Mouse (Mus musculus) heart, postnatal 0 days (tissue): ENCODE measurements around the gene Tmem198. TPM values are rescaled to one million over a fixed set of nuclear protein-coding genes. Genes with fewer than 3 reads are reported as not detected.

Source experiments
- ATAC-seq: fragments of 200-750 bp; cut with Nextera tagmentation; 2 replicates; pipeline ENCODE4 v1.8.0; 2017; ENCODE audit warnings: low read depth, moderate number of reproducible peaks, moderate library complexity; ENCODE audit not compliant: insufficient read depth
- DNase-seq: peaks from one replicate; pipeline ENCODE4 v3.0.0-alpha.2; 2016; ENCODE audit warnings: low spot score
- H3K27ac ChIP-seq: fragments of 300-500 bp; sonication (generic); 2 replicates; pipeline ENCODE4 v1.5.1; 2014; ENCODE audit warnings: low read depth, mild to moderate bottlenecking
- H3K27me3 ChIP-seq: fragments of 300-500 bp; sonication (generic); 2 replicates; pipeline ENCODE4 v1.6.1; 2014; ENCODE audit warnings: low read length, mixed read lengths; ENCODE audit not compliant: control insufficient read depth, insufficient read depth
- H3K36me3 ChIP-seq: fragments of 300-500 bp; sonication (generic); replicated peaks from 2 replicates; pipeline ENCODE4 v1.6.1; 2014; ENCODE audit warnings: low read length, mixed read lengths; ENCODE audit not compliant: control insufficient read depth, insufficient read depth
- H3K4me1 ChIP-seq: fragments of 300-500 bp; sonication (generic); 2 replicates; pipeline ENCODE4 v1.6.1; 2014; ENCODE audit warnings: antibody characterized with exemption; ENCODE audit not compliant: control insufficient read depth, insufficient read depth
- H3K4me2 ChIP-seq: fragments of 300-500 bp; sonication (generic); 2 replicates; pipeline ENCODE4 v1.6.1; 2014; ENCODE audit warnings: low read depth, mild to moderate bottlenecking, low read length, moderate library complexity
- H3K4me3 ChIP-seq: fragments of 300-500 bp; sonication (generic); 2 replicates; pipeline ENCODE4 v1.5.1; 2014; ENCODE audit warnings: low read depth, low read length
- H3K9ac ChIP-seq: fragments of 300-500 bp; sonication (generic); replicated peaks from 2 replicates; pipeline ENCODE4 v1.6.1; 2014; ENCODE audit warnings: low read depth, low read length, mixed read lengths
- H3K9me3 ChIP-seq: fragments of 300-500 bp; sonication (generic); replicated peaks from 2 replicates; pipeline ENCODE4 v1.6.1; 2016; ENCODE audit warnings: low read length; ENCODE audit not compliant: control insufficient read depth
- CTCF ChIP-seq: IDR thresholded peaks from 2 replicates; pipeline ENCODE4 v1.5.1; 2016; ENCODE audit warnings: antibody characterized with exemption, control low read depth, low read depth
- EP300 ChIP-seq: IDR thresholded peaks from 2 replicates; pipeline ENCODE4 v1.6.1; 2016; ENCODE audit warnings: antibody characterized with exemption, low read depth
- whole genome bisulfite sequencing: fragments of 180-500 bp; shearing (Covaris S2); extraction: QIAGEN DNeasy Blood & Tissue Kit; methylation state at CpG from one replicate; pipeline ENCODE4 v1.1.7; 2014; 5-methylcytosine and 5-hydroxymethylcytosine counted together
- polyA plus RNA-seq: library from polyadenylated mRNA; unstranded; fragments of >200 nt; fragmentation: Nextera tagmentation; extraction: Ambion mirVana; gene quantifications from 2 replicates; pipeline ENCODE4 v1.2.1, GENCODE M21; 2015
- total RNA-seq: library from RNA; depleted of rRNA; stranded (reverse); fragments of >200 nt; gene quantifications from 2 replicates; pipeline ENCODE4 v1.2.3, GENCODE M21; 2014; ENCODE audit warnings: low replicate concordance; rRNA removed

The Tmem198 gene
- total and polyA plus RNA-seq, 2 experiments from 2014 or later, result 0.61 TPM; not detected in 1

DNA sequence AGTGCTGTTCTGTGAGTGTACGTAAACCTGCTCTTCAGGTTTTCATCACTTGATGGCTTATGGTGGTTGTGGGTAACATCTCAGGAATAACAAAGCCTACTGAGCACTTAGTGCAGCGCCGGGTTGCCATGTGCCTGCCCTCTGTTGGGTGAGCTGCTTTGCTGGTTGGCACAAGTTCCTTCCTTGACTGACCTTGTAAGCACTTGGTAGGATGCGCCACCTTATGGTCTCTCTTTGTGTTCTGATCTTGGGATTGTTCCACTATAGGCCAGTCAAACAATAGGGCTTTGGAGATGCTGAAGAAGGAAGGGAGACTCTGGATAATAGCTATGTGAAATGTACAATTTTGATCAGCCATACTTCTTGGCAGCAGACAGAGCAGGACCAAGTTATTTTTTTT is 51.2 kb downstream of the Tmem198 start:
- DNase-seq (peak; percentile 45), ATAC-seq (peak; percentile 52)
- no peaks in the 10 kb centered on the region for H3K27me3 ChIP-seq
- no peak overlapping the region for H3K4me3 ChIP-seq
- H3K9me3 ChIP-seq, result no peaks in the 10 kb centered on the region
- TF ChIP-seq CTCF, result peak; percentile 61
- TF ChIP-seq EP300, result no peak
- no peaks in the 10 kb centered on the region for H3K4me1 ChIP-seq
- 48% methylated on average over 4 of the region's 4 CpGs for WGBS
- no peak overlapping the region for H3K27ac ChIP-seq
- H3K36me3 ChIP-seq, result peaks cover 83% of the 10 kb centered on the region
- no peak overlapping the region for H3K9ac ChIP-seq
- no peak overlapping the region for H3K4me2 ChIP-seq

DNA sequence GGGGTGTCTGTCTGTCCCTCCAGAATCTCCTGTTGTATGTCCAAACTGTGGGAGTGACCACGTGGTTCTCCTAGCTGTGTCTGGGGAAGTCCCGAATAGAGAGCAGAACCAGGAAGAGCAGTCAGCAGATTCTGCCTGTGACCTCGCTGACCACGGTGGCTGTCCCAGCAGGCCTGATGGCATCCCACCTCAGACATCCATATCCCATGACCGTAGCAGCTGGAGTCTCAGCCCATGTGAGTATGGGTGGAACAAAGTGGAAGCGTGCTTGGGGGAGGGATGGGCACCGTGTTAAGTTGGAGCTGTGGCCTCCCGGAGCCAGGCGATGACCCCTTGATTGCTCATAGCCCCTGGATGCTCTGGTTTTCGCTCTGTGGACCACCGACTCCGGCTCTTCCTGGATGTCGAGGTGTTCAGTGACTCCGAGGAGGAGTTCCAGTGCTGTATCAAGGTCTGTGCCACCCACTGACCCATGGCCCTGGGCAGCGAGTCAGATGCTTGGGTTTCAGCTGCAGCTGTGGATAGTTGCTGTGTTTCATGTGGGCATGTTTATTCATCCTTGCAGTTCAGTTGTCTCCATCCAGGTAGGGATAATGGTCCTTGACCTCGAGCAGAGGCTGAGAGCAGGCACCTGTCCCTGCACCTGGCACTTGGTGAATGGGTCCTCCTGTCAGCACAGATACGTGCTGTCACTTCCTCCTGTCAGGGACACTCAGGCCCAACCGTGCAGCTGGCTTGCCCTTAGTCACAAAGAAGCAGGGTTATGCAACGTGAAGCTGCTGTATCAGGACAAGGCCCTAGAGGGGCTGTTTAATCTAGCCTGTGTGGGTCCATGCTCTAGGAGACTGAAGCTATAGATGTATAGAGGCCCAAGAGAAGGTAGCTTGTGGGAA is 53.2 kb downstream of the Tmem198 start:
- Histone ChIP-seq H3K4me3 (no peak overlapping the region), H3K4me2 (no peak overlapping the region), H3K9me3 (no peaks in the 10 kb centered on the region), H3K9ac (no peak overlapping the region), H3K4me1 (no peaks in the 10 kb centered on the region), H3K27ac (no peak overlapping the region), H3K27me3 (no peaks in the 10 kb centered on the region), H3K36me3 (peaks cover 74% of the 10 kb centered on the region)
- DNase-seq (no peak), ATAC-seq (no peak)
- 81% methylated on average over 19 of the region's 19 CpGs for WGBS
- TF ChIP-seq CTCF (no peak), EP300 (no peak)

DNA sequence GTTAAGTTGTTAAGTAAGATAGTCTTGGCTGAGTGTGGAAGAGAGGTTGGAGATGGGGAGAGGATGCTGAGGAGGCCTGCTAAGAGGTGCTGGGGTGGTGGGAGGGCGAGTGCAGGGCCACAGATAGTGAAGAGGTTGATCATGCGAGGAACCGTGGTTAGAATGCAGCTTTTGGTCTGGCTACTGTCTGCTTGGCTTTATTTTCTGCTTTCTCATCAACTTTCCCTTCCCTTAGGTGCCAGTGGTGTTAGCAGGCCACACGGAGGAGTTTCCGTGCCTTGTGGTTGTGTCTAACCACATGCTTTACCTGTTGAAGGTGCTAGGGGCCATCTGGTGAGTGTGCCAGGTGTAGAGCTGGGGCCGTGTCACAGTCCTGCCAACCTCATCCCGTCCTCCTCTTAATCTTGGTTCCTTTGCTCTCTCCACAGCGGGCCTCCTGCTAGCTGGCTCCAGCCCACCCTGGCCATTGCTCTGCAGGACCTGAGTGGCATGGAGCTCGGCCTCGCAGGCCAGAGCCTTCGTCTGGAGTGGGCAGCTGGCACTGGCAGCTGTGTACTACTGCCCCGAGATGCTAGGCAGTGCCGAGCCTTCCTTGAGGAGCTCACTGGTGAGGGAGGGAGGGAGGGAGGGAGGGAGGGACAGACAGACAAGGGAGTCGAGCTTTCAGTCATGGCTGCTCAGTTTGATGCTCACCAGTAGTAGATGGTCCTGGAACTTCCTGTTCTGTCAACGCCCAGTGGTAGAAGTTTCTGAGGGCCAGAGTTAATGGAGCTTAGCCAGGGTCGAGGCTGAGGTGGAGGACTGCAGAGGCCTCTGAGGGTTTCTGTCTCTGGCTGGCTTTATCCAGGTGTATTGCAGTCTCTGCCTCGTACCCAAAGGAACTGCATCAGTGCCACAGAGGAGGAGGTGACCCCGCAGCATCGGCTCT is 54.3 kb downstream of the Tmem198 start:
- H3K4me1 ChIP-seq, result no peaks in the 10 kb centered on the region
- ATAC-seq (no peak), DNase-seq (no peak)
- H3K27ac ChIP-seq, result no peak overlapping the region
- peaks cover 63% of the 10 kb centered on the region for H3K36me3 ChIP-seq
- no peak overlapping the region for H3K4me3 ChIP-seq
- H3K27me3 ChIP-seq, result no peaks in the 10 kb centered on the region
- TF ChIP-seq EP300, result no peak
- no peaks in the 10 kb centered on the region for H3K9me3 ChIP-seq
- H3K4me2 ChIP-seq, result no peak overlapping the region
- no peak overlapping the region for H3K9ac ChIP-seq
- WGBS, result 83% methylated on average over 19 of the region's 19 CpGs

Other genes with a start within 250 kb of the Tmem198 start
- not detected in 2 replicates for gene A630095N17Rik, start 247.4 kb upstream of the Tmem198 start, total RNA-seq
- not detected in 2 replicates for gene A630095N17Rik, start 247.4 kb upstream of the Tmem198 start, polyA plus RNA-seq
- gene Dnajb2, start 243.1 kb upstream of the Tmem198 start, total RNA-seq, result 25.1 and 35.0 TPM in 2 replicates
- 34.9 and 36.7 TPM in 2 replicates for gene Dnajb2, start 243.1 kb upstream of the Tmem198 start, polyA plus RNA-seq
- 0.04 and 0.15 TPM in 2 replicates for gene Ptprn, start 215.0 kb upstream of the Tmem198 start, total RNA-seq
- 0.16 and 0.26 TPM in 2 replicates for gene Ptprn, start 215.0 kb upstream of the Tmem198 start, polyA plus RNA-seq
- not detected in 2 replicates for gene Resp18, start 201.1 kb upstream of the Tmem198 start, total RNA-seq
- 0.48 TPM in 1 of 2 replicates, not detected in the other for gene Resp18, start 201.1 kb upstream of the Tmem198 start, polyA plus RNA-seq
- 202 and 236 TPM in 2 replicates for gene Dnpep, start 161.5 kb upstream of the Tmem198 start, total RNA-seq
- gene Dnpep, start 161.5 kb upstream of the Tmem198 start, polyA plus RNA-seq, result 147 TPM in 2 replicates
- gene Des, start 119.2 kb upstream of the Tmem198 start, total RNA-seq, result 983 and 1,187 TPM in 2 replicates
- 601 and 639 TPM in 2 replicates for gene Des, start 119.2 kb upstream of the Tmem198 start, polyA plus RNA-seq
- gene Speg, start 104.2 kb upstream of the Tmem198 start, total RNA-seq, result 95.0 and 105 TPM in 2 replicates
- gene Speg, start 104.2 kb upstream of the Tmem198 start, polyA plus RNA-seq, result 26.8 and 30.2 TPM in 2 replicates
- gene Gmppa, start 43.6 kb upstream of the Tmem198 start, total RNA-seq, result 74.7 and 85.2 TPM in 2 replicates
- gene Gmppa, start 43.6 kb upstream of the Tmem198 start, polyA plus RNA-seq, result 47.4 and 55.9 TPM in 2 replicates
- gene Asic4, start 29.1 kb upstream of the Tmem198 start, total RNA-seq, result not detected in 2 replicates
- 0.04 and 0.07 TPM in 2 replicates for gene Asic4, start 29.1 kb upstream of the Tmem198 start, polyA plus RNA-seq
- gene Chpf, start 225 bp upstream of the Tmem198 start, total RNA-seq, result 47.7 and 53.3 TPM in 2 replicates
- gene Chpf, start 225 bp upstream of the Tmem198 start, polyA plus RNA-seq, result 19.1 and 19.3 TPM in 2 replicates
- gene Obsl1, start 26.9 kb downstream of the Tmem198 start, total RNA-seq, result 293 and 367 TPM in 2 replicates
- gene Obsl1, start 26.9 kb downstream of the Tmem198 start, polyA plus RNA-seq, result 45.8 and 46.8 TPM in 2 replicates
- 5.7 and 8.2 TPM in 2 replicates for gene Inha, start 27.5 kb downstream of the Tmem198 start, total RNA-seq
- gene Inha, start 27.5 kb downstream of the Tmem198 start, polyA plus RNA-seq, result 6.4 and 7.3 TPM in 2 replicates
- gene Stk11ip, start 42.0 kb downstream of the Tmem198 start, total RNA-seq, result 16.4 and 18.4 TPM in 2 replicates
- 7.3 and 8.3 TPM in 2 replicates for gene Stk11ip, start 42.0 kb downstream of the Tmem198 start, polyA plus RNA-seq
- gene Slc4a3, start 66.7 kb downstream of the Tmem198 start, total RNA-seq, result 114 and 136 TPM in 2 replicates
- 44.7 and 49.9 TPM in 2 replicates for gene Slc4a3, start 66.7 kb downstream of the Tmem198 start, polyA plus RNA-seq